Mouse (Mus musculus): Measurements from ENCODE around the gene Clec3b. TPM values are rescaled to one million over a fixed set of nuclear protein-coding genes. Genes with fewer than 3 reads are reported as not detected.

Clec3b gene
- polyA plus RNA-seq, 1 experiment from 2014 or later: 0.98 TPM

GRCm38 (mm10) chr9:123187589-123187988, 36.8 kb downstream of the Clec3b start:
- no peaks in the 10 kb centered on the region for H3K9me3 ChIP-seq
- no peaks in the 10 kb centered on the region for H3K36me3 ChIP-seq
- H3K27ac ChIP-seq (replicated peaks): no peak overlapping the region
- no peak overlapping the region for H3K9ac ChIP-seq (replicated peaks)
- H3K4me1 ChIP-seq: no peaks in the 10 kb centered on the region
- no peak for ATAC-seq (replicated peaks)
- H3K4me3 ChIP-seq: no peak overlapping the region
- WGBS: over 99% methylated on average over 5 of the region's 5 CpGs
- H3K4me2 ChIP-seq (replicated peaks): no peak overlapping the region
- no peaks in the 10 kb centered on the region for H3K27me3 ChIP-seq

GRCm38 (mm10) chr9:123188271-123188670, 37.5 kb downstream of the Clec3b start:
- no peaks in the 10 kb centered on the region for H3K4me1 ChIP-seq
- H3K9ac ChIP-seq (replicated peaks): no peak overlapping the region
- no peaks in the 10 kb centered on the region for H3K36me3 ChIP-seq
- 97% methylated on average over 2 of the region's 2 CpGs for WGBS
- H3K9me3 ChIP-seq: no peaks in the 10 kb centered on the region
- H3K4me2 ChIP-seq (replicated peaks): no peak overlapping the region
- ATAC-seq (replicated peaks): no peak
- H3K27ac ChIP-seq (replicated peaks): no peak overlapping the region
- H3K4me3 ChIP-seq: no peak overlapping the region
- H3K27me3 ChIP-seq: no peaks in the 10 kb centered on the region

- H3K27ac ChIP-seq (replicated peaks): no peak overlapping the region
- no peak overlapping the region for H3K4me3 ChIP-seq
- no peaks in the 10 kb centered on the region for H3K27me3 ChIP-seq
- WGBS: 71% methylated on average over 3 of the region's 3 CpGs
- no peaks in the 10 kb centered on the region for H3K4me1 ChIP-seq
- no peak overlapping the region for H3K9ac ChIP-seq (replicated peaks)
- no peaks in the 10 kb centered on the region for H3K36me3 ChIP-seq
- H3K9me3 ChIP-seq: no peaks in the 10 kb centered on the region
- H3K4me2 ChIP-seq (replicated peaks): no peak overlapping the region
- no peak for ATAC-seq (replicated peaks)
Measured at GRCm38 (mm10) chr9:123200116-123200515, 49.4 kb downstream of the Clec3b start.

GRCm38 (mm10) chr9:123206526-123206925, 55.8 kb downstream of the Clec3b start:
- ATAC-seq (replicated peaks): no peak
- Histone ChIP-seq H3K4me2 (replicated peaks) (no peak overlapping the region), H3K9me3 (no peaks in the 10 kb centered on the region), H3K9ac (replicated peaks) (no peak overlapping the region), H3K4me1 (no peaks in the 10 kb centered on the region), H3K36me3 (no peaks in the 10 kb centered on the region), H3K4me3 (no peak overlapping the region), H3K27me3 (no peaks in the 10 kb centered on the region), H3K27ac (replicated peaks) (no peak overlapping the region)
- 59% methylated on average over 2 of the region's 2 CpGs for whole genome bisulfite sequencing

GRCm38 (mm10) chr9:123206948-123207347, 56.2 kb downstream of the Clec3b start:
- ATAC-seq (replicated peaks): no peak
- Histone ChIP-seq H3K27me3 (no peaks in the 10 kb centered on the region), H3K36me3 (no peaks in the 10 kb centered on the region), H3K4me1 (no peaks in the 10 kb centered on the region), H3K27ac (replicated peaks) (no peak overlapping the region), H3K4me3 (no peak overlapping the region), H3K9me3 (no peaks in the 10 kb centered on the region), H3K4me2 (replicated peaks) (no peak overlapping the region), H3K9ac (replicated peaks) (no peak overlapping the region)
- WGBS: 92% methylated on average over 2 of the region's 2 CpGs

Other genes starting within 250 kb of the Clec3b start
- 22.5 and 23.7 TPM in 2 replicates for gene Zfp105, start 227.9 kb upstream of the Clec3b start, polyA plus RNA-seq (2015; fragmentation: Nextera tagmentation; extraction: Ambion mirVana)
- 31.4 and 33.5 TPM in 2 replicates for gene 1110059G10Rik, start 199.9 kb upstream of the Clec3b start, polyA plus RNA-seq (2015; fragmentation: Nextera tagmentation; extraction: Ambion mirVana)
- gene Kif15, start 199.9 kb upstream of the Clec3b start, polyA plus RNA-seq (2015; fragmentation: Nextera tagmentation; extraction: Ambion mirVana): 28.2 and 29.1 TPM in 2 replicates
- gene Tmem42, start 129.6 kb upstream of the Clec3b start, polyA plus RNA-seq (2015; fragmentation: Nextera tagmentation; extraction: Ambion mirVana): 19.4 and 24.1 TPM in 2 replicates
- gene Tgm4, start 116.2 kb upstream of the Clec3b start, polyA plus RNA-seq (2015; fragmentation: Nextera tagmentation; extraction: Ambion mirVana): 0.78 and 0.95 TPM in 2 replicates
- 80.8 and 81.0 TPM in 2 replicates for gene Zdhhc3, start 37.7 kb upstream of the Clec3b start, polyA plus RNA-seq (2015; fragmentation: Nextera tagmentation; extraction: Ambion mirVana)
- gene Exosc7, start 37.7 kb upstream of the Clec3b start, polyA plus RNA-seq (2015; fragmentation: Nextera tagmentation; extraction: Ambion mirVana): 92.6 and 98.2 TPM in 2 replicates
- 0.09 TPM in 1 of 2 replicates, not detected in the other for gene Cdcp1, start 65.1 kb downstream of the Clec3b start, polyA plus RNA-seq (2015; fragmentation: Nextera tagmentation; extraction: Ambion mirVana)
- 36.0 and 36.9 TPM in 2 replicates for gene Tmem158, start 109.8 kb downstream of the Clec3b start, polyA plus RNA-seq (2015; fragmentation: Nextera tagmentation; extraction: Ambion mirVana)
- gene Lars2, start 216.0 kb downstream of the Clec3b start, polyA plus RNA-seq (2015; fragmentation: Nextera tagmentation; extraction: Ambion mirVana): 861 and 924 TPM in 2 replicates